Mouse (Mus musculus) spleen, embryonic (tissue): ENCODE data around the gene Dmp1.

Source experiments
- CTCF ChIA-PET: fragments of 350-600 bp; sonication (Branson Sonifier 250); formaldehyde crosslinking; loops from one replicate; lab custom pipeline; 2022; lab: Charles Lee

Dmp1 gene

GRCm38 (mm10) chr5:104202351-104202750 is at the start of gene Dmp1:
Gene Dmp1 (plus strand): TSS chr5:104202613.
- CTCF ChIA-PET: no interaction called here

- CTCF ChIA-PET: no interaction called here
Observed at GRCm38 (mm10) chr5:104157701-104158100, 44.7 kb upstream of the Dmp1 start.

GRCm38 (mm10) chr5:104158332-104159052 is 43.9 kb upstream of the Dmp1 start:
- CTCF ChIA-PET: no interaction called here

- CTCF ChIA-PET: no interaction called here
Observed at GRCm38 (mm10) chr5:104160581-104160980, 41.8 kb upstream of the Dmp1 start.

GRCm38 (mm10) chr5:104161390-104161789 is 41.0 kb upstream of the Dmp1 start:
- CTCF ChIA-PET: no interaction called here

- CTCF ChIA-PET: no interaction called here
Observed at GRCm38 (mm10) chr5:104163536-104163935, 38.9 kb upstream of the Dmp1 start.

- CTCF ChIA-PET: no interaction called here
Observed at GRCm38 (mm10) chr5:104170412-104170811, 32.0 kb upstream of the Dmp1 start, which contains the start of gene Dspp. Gene Dspp (plus strand): TSS chr5:104170712.

GRCm38 (mm10) chr5:104173094-104173493 is 29.3 kb upstream of the Dmp1 start:
- CTCF ChIA-PET: no interaction called here

GRCm38 (mm10) chr5:104183743-104184142 is 18.7 kb upstream of the Dmp1 start:
- CTCF ChIA-PET: no interaction called here

- CTCF ChIA-PET: no interaction called here
Observed at GRCm38 (mm10) chr5:104187281-104187680, 15.1 kb upstream of the Dmp1 start.

- CTCF ChIA-PET: no interaction called here
Observed at GRCm38 (mm10) chr5:104195086-104195485, 7.3 kb upstream of the Dmp1 start.

GRCm38 (mm10) chr5:104201153-104201950 is 1.1 kb upstream of the Dmp1 start:
- CTCF ChIA-PET: no interaction called here

- CTCF ChIA-PET: interaction anchor here (0.5 kb wide), 1 partner anchor 40 kb away, joined by 3 read pairs; no protein-coding TSS in a partner anchor
Observed at GRCm38 (mm10) chr5:104212531-104212930, 10.1 kb downstream of the Dmp1 start.

GRCm38 (mm10) chr5:104218926-104219325 is 16.5 kb downstream of the Dmp1 start:
- CTCF ChIA-PET: no interaction called here

- CTCF ChIA-PET: no interaction called here
Observed at GRCm38 (mm10) chr5:104224299-104224698, 21.9 kb downstream of the Dmp1 start.

GRCm38 (mm10) chr5:104224750-104225149 is 22.3 kb downstream of the Dmp1 start:
- CTCF ChIA-PET: no interaction called here

GRCm38 (mm10) chr5:104228497-104228896 is 26.1 kb downstream of the Dmp1 start:
- CTCF ChIA-PET: no interaction called here

- CTCF ChIA-PET: no interaction called here
Observed at GRCm38 (mm10) chr5:104236741-104237140, 34.3 kb downstream of the Dmp1 start.

GRCm38 (mm10) chr5:104239674-104240378 is 37.4 kb downstream of the Dmp1 start:
- CTCF ChIA-PET: no interaction called here

- CTCF ChIA-PET: no interaction called here
Observed at GRCm38 (mm10) chr5:104244261-104244660, 41.8 kb downstream of the Dmp1 start.

GRCm38 (mm10) chr5:104251811-104252210 is 49.4 kb downstream of the Dmp1 start:
- CTCF ChIA-PET: no interaction called here

GRCm38 (mm10) chr5:104256585-104256984 is 54.2 kb downstream of the Dmp1 start:
- CTCF ChIA-PET: no interaction called here
